Mouse (Mus musculus) stomach, postnatal 0 days (tissue): ENCODE measurements at regions not wholly inside any gene's neighbourhood (a gene's known extent, or its start where the extent isn't known, plus 50 kb on each side); places are given as distances from the start of the nearest gene placed in this dataset.

Experiments
- CTCF ChIP-seq: IDR thresholded peaks from 2 replicates; pipeline ENCODE4 v1.5.1; 2016; ENCODE audit warnings: antibody characterized with exemption, low read depth, mild to moderate bottlenecking, moderate library complexity
- EP300 ChIP-seq: optimal IDR thresholded peaks from 2 replicates; pipeline ENCODE3; 2016; ENCODE audit warnings: antibody characterized with exemption

- TF ChIP-seq CTCF (no peak), EP300 (no peak)
Measured at GRCm38 (mm10) chr16:74730169-74730794, 318.7 kb upstream of the Robo2 start.
